Mouse (Mus musculus) kidney, postnatal 0 days (tissue): ENCODE data around the gene Zmiz1. TPM values are rescaled to one million over a fixed set of nuclear protein-coding genes. Genes with fewer than 3 reads are reported as not detected.

Source experiments
- ATAC-seq: fragments of 200-750 bp; cut with Nextera tagmentation; replicated peaks from 2 replicates; pipeline ENCODE4 v1.8.0; 2017; ENCODE audit warnings: low read depth, moderate number of reproducible peaks, moderate TSS enrichment, moderate library complexity; ENCODE audit not compliant: low FRiP score
- DNase-seq: peaks from one replicate; pipeline ENCODE4 v3.0.0-alpha.2; 2016; ENCODE audit warnings: low spot score
- H3K27ac ChIP-seq: fragments of 300-500 bp; sonication (generic); 2 replicates; pipeline ENCODE4 v1.5.1; 2014; ENCODE audit warnings: mild to moderate bottlenecking
- H3K27me3 ChIP-seq: fragments of 300-500 bp; sonication (generic); 2 replicates; pipeline ENCODE4 v1.6.1; 2014; ENCODE audit warnings: low read length, mixed read lengths; ENCODE audit not compliant: insufficient read depth
- H3K36me3 ChIP-seq: fragments of 300-500 bp; sonication (generic); 2 replicates; pipeline ENCODE4 v1.6.1; 2014; ENCODE audit warnings: low read length, mixed read lengths; ENCODE audit not compliant: insufficient read depth
- H3K4me1 ChIP-seq: fragments of 300-500 bp; sonication (generic); replicated peaks from 2 replicates; pipeline ENCODE4 v1.6.1; 2014; ENCODE audit warnings: antibody characterized with exemption, low read length, mixed read lengths; ENCODE audit not compliant: insufficient read depth
- H3K4me2 ChIP-seq: fragments of 300-500 bp; sonication (generic); 2 replicates; pipeline ENCODE4 v1.6.1; 2014; ENCODE audit warnings: mild to moderate bottlenecking, low read length, moderate library complexity, mixed read lengths
- H3K4me3 ChIP-seq: fragments of 300-500 bp; sonication (generic); replicated peaks from 2 replicates; pipeline ENCODE4 v1.5.1; 2014; ENCODE audit warnings: low read depth, low read length
- H3K9ac ChIP-seq: fragments of 300-500 bp; sonication (generic); 2 replicates; pipeline ENCODE4 v1.6.1; 2014; ENCODE audit warnings: low read depth, low read length
- H3K9me3 ChIP-seq: fragments of 300-500 bp; sonication (generic); replicated peaks from 2 replicates; pipeline ENCODE4 v1.6.1; 2016; ENCODE audit warnings: low read length, inconsistent platforms, mixed read lengths
- CTCF ChIP-seq: IDR thresholded peaks from 2 replicates; pipeline ENCODE4 v1.5.1; 2016; ENCODE audit warnings: antibody characterized with exemption, low read depth, mild to moderate bottlenecking, moderate library complexity
- WGBS: fragments of 180-500 bp; shearing (Covaris S2); extraction: QIAGEN DNeasy Blood & Tissue Kit; methylation state at CpG from one replicate; pipeline ENCODE4 v1.1.7; 2014; 5-methylcytosine and 5-hydroxymethylcytosine counted together
- polyA plus RNA-seq: library from polyadenylated mRNA; unstranded; fragments of >200 nt; fragmentation: Nextera tagmentation; extraction: Ambion mirVana; gene quantifications from 2 replicates; pipeline ENCODE4 v1.2.1, GENCODE M21; 2015

Gene Zmiz1
- polyA plus RNA-seq, 1 experiment from 2014 or later: 25.0 TPM

DNA sequence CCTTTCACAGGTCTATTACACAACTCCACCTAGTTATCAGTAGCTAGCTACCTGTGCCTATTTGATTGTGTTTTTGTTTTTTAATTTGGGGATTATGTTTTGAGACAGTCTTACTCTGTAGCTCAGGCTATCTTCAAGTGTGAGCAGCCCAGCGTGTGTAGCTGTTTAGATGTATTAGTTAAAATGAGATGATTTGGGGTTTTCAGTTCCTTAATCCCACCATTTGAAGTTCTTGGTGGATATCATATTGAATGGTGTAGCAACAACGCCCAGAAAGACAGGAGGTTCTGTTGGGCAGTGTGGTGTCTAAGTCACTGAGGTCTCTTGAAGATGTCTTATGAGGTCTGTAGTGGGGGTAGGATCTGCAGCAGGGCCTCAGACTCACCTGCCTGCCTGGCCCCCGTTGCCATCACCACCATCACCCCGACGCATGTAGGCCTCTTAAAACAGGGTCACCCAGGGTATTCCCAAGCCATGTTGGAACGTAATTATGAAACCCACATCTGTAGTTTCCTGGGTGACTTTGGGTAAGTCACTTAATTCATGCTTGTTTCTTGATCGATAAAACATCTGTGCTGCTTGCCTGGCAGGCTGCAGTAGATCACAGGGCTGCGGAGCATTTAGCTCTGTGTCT is 155.1 kb downstream of the Zmiz1 start:
- Histone ChIP-seq H3K9ac (no peak overlapping the region), H3K4me2 (no peak overlapping the region), H3K4me3 (no peak overlapping the region), H3K27me3 (no peaks in the 10 kb centered on the region), H3K4me1 (peaks cover 48% of the 10 kb centered on the region), H3K9me3 (no peaks in the 10 kb centered on the region), H3K27ac (no peak overlapping the region), H3K36me3 (0 out of 2 replicates have a peak, but pooled peaks cover 8% of the 10 kb centered on the region)
- no peak for TF ChIP-seq CTCF
- 80% methylated on average over 8 of the region's 8 CpGs for WGBS
- no peak for ATAC-seq
- DNase-seq: no peak

DNA sequence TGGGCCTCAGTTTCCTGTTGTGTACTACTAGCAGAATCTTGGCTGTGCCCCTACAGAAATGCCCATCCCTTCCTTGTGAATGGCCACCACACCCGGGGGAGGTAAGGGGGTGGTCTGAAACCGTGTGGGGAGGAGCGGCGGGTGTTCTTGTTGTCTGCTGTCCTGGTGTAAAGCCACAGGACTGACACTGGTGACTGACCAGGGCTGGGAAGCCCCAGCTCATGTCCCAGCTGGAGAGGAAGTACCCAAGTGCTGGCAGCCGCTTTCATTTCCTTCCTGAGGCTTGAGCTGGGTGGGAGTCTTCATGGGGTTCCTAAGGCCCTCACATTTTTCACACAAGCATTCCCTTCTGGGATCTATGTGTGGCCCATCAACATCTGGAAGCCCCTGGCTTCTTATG is 155.7 kb downstream of the Zmiz1 start:
- no peak for TF ChIP-seq CTCF
- no peak for ATAC-seq
- peak; percentile 31 for DNase-seq
- no peak overlapping the region for H3K4me3 ChIP-seq
- H3K4me1 ChIP-seq: peaks cover 45% of the 10 kb centered on the region
- no peaks in the 10 kb centered on the region for H3K9me3 ChIP-seq
- H3K36me3 ChIP-seq: 0 out of 2 replicates have a peak, but pooled peaks cover 11% of the 10 kb centered on the region
- WGBS: 48% methylated on average over 5 of the region's 5 CpGs
- no peaks in the 10 kb centered on the region for H3K27me3 ChIP-seq
- H3K27ac ChIP-seq: no peak overlapping the region
- no peak overlapping the region for H3K9ac ChIP-seq
- no peak overlapping the region for H3K4me2 ChIP-seq

DNA sequence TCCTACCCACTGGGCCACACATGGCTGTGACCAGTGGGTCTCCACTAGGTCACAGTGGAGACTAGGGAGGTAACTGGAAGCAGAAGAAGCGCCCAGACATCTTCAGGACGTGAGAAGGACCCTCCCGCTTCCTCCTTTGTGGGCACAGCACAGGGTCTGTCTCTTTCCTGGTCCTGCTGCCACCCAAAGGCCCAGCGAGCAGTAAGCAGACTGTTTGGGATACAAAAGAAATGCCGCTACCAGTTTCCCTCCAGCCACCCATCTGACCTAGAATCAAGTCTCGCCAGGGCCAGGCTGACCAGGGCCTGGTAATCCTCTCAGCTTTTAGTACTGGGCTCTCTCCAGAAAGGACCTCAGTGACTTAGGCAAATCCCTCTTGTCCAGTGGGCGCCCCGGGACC is 156.6 kb downstream of the Zmiz1 start:
- H3K4me2 ChIP-seq: no peak overlapping the region
- peaks cover 36% of the 10 kb centered on the region for H3K4me1 ChIP-seq
- 0 out of 2 replicates have a peak, but pooled peaks cover 12% of the 10 kb centered on the region for H3K36me3 ChIP-seq
- 84% methylated on average over 8 of the region's 8 CpGs for WGBS
- H3K27ac ChIP-seq: no peak overlapping the region
- no peak for ATAC-seq
- no peaks in the 10 kb centered on the region for H3K27me3 ChIP-seq
- H3K9me3 ChIP-seq: no peaks in the 10 kb centered on the region
- no peak for TF ChIP-seq CTCF
- DNase-seq: no peak
- no peak overlapping the region for H3K4me3 ChIP-seq
- H3K9ac ChIP-seq: no peak overlapping the region

GRCm38 (mm10) chr14:25616009-25616723 is 157.2 kb downstream of the Zmiz1 start:
- WGBS: 63% methylated on average over 15 of the region's 15 CpGs
- Histone ChIP-seq H3K4me1 (peaks cover 30% of the 10 kb centered on the region), H3K4me2 (no peak overlapping the region), H3K4me3 (no peak overlapping the region), H3K9me3 (no peaks in the 10 kb centered on the region), H3K9ac (no peak overlapping the region), H3K27ac (no peak overlapping the region), H3K36me3 (0 out of 2 replicates have a peak, but pooled peaks cover 12% of the 10 kb centered on the region), H3K27me3 (no peaks in the 10 kb centered on the region)
- DNase-seq (no peak), ATAC-seq (no peak)
- no peak for TF ChIP-seq CTCF

GRCm38 (mm10) chr14:25617264-25617663 is 158.3 kb downstream of the Zmiz1 start:
- no peak overlapping the region for H3K9ac ChIP-seq
- H3K4me2 ChIP-seq: no peak overlapping the region
- DNase-seq (peak; percentile 46), ATAC-seq (no peak)
- 53% methylated on average over 4 of the region's 4 CpGs for whole genome bisulfite sequencing
- H3K27ac ChIP-seq: no peak overlapping the region
- no peak overlapping the region for H3K4me3 ChIP-seq
- 0 out of 2 replicates have a peak, but pooled peaks cover 12% of the 10 kb centered on the region for H3K36me3 ChIP-seq
- H3K4me1 ChIP-seq: peaks cover 20% of the 10 kb centered on the region
- no peak for TF ChIP-seq CTCF
- no peaks in the 10 kb centered on the region for H3K9me3 ChIP-seq
- no peaks in the 10 kb centered on the region for H3K27me3 ChIP-seq

GRCm38 (mm10) chr14:25619066-25619762 is 160.2 kb downstream of the Zmiz1 start:
- H3K9ac ChIP-seq: no peak overlapping the region
- no peaks in the 10 kb centered on the region for H3K9me3 ChIP-seq
- no peak overlapping the region for H3K4me2 ChIP-seq
- DNase-seq (no peak), ATAC-seq (no peak)
- no peak overlapping the region for H3K4me3 ChIP-seq
- WGBS: 75% methylated on average over 4 of the region's 4 CpGs
- H3K4me1 ChIP-seq: peaks cover 26% of the 10 kb centered on the region
- H3K36me3 ChIP-seq: 0 out of 2 replicates have a peak, but pooled peaks cover 15% of the 10 kb centered on the region
- no peak overlapping the region for H3K27ac ChIP-seq
- H3K27me3 ChIP-seq: no peaks in the 10 kb centered on the region
- no peak for TF ChIP-seq CTCF
